Mouse (Mus musculus) c-Kit-positive CD71-negative TER-119-negative erythroid progenitor cells, embryonic 14.5 days (primary cell): Measurements from ENCODE around the gene Rec114.

Source experiments
- DNase-seq: peaks from one replicate; pipeline ENCODE4 v3.0.0-alpha.2; 2013; ENCODE audit warnings: low read depth

The Rec114 gene

GRCm38 (mm10) chr9:58662007-58662406, 81.8 kb downstream of the Rec114 start:
- DNase-seq: no peak

GRCm38 (mm10) chr9:58660673-58661072, 83.1 kb downstream of the Rec114 start:
- DNase-seq: no peak

DNA sequence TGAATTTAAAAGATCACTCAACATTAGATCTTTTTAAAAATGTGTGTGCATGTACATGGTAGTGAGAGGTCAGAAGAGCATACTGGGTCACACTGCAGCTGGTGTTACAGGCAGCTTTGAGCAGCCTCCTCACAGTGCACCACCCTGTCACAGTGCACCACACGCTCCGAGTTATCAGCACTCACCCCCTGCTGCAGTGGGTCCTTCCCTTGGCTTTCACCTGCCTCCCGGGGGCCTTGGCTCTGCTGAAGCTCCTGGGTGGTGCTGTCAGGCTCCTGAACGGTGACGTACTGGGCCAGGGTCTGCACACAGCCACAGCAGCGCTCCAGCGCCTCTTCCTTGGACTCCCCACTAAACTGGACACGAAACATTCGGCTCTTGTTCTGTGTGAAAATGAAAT, 83.8 kb downstream of the Rec114 start:
- DNase-seq: no peak

DNA sequence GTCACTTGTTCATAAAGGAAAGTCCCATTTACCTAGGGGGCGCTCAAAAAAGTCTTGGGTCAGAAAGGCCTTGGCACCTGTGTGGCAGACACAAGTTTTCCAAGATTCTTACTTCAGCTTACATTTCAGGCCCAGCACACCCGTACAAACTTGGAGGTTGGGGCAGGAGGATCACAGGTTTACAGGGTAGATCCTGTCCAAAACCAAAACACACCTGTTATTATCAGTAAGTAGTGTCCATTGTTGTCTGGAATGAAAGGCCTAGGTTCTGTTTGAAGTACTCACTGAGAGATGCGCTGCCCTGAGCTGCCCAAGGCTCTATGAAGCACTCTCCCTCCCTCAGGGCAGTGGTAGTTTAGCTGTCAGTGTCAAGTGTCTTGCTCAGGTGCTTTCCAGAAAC, 84.4 kb downstream of the Rec114 start:
- DNase-seq: no peak

DNA sequence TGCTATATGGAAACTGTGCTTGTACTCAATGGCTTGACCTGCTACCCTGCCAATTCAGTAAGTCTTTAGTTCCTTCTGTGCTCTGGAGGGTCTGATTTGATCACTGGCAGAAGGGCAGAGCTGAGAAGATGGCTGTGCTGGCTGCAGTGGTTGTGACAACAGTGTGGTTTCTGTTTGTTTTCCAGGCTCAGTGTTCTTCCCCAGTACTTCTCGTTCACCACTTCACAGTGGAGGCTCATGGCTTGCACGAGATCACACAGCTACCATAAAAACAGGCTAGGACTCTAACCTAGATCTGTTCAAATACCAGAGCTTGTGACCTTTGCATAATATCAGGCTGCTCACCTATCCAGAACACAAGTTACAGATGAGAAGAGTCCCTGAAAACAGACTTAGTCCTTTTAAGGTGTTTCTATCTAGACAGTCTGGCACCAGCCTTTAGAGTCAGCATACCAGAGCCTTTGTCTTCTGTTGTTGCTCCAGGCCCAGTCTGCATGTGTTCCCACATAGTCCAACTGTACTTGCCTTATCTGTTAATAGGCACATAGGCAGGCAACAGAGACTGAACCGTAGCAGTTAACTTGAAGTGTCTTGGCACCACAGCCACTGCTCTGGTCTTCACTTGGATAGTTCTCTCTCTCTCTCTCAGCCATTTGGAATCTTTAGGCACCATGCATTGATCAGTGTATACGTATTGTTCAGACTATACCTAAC, 85.0 kb downstream of the Rec114 start:
- no peak for DNase-seq

DNA sequence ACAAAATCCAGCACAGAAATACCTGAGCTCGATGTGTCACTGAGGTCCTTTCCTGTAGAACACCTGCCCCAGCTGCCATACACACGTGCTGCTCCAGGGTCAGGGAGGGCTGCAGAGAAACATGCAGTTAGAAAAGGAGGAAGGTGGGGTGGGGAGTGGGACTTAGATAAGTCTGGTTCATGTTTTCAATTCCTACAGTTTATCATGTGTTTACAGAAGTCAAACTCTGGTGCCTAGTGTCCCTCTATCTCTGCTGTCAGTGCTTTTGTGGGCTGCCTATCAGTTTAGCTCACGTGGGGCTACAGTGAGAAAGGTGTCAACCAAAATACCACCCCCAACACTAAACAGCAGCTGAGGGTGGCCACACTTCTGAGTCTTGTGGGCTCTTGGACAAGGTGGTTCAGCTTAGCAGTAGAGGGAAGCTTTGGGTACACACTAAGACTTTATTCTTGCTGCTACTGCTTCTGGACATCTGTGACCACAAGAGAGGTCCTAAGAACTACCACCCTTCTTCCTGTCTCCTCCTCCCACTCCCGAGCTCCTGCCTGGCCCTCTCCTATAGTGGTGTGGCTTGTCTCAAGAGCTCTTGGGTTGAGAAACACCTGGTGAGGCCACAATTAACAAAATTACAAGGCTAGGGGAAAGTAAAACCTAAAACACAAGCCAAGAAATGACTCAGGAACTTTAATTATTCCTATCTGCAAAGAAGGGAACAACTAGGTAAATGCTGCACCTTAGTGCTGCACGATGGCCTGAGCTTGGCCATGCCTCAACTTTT, 85.8 kb downstream of the Rec114 start:
- peak; percentile 33 for DNase-seq

GRCm38 (mm10) chr9:58656824-58657223, 86.9 kb downstream of the Rec114 start:
- no peak for DNase-seq

- DNase-seq: peak; percentile 25
Measured at GRCm38 (mm10) chr9:58656396-58656795, 87.4 kb downstream of the Rec114 start.

GRCm38 (mm10) chr9:58654494-58654893, 89.3 kb downstream of the Rec114 start:
- no peak for DNase-seq

- peak; percentile 66 for DNase-seq
Measured at GRCm38 (mm10) chr9:58651993-58652392, 91.8 kb downstream of the Rec114 start.

DNA sequence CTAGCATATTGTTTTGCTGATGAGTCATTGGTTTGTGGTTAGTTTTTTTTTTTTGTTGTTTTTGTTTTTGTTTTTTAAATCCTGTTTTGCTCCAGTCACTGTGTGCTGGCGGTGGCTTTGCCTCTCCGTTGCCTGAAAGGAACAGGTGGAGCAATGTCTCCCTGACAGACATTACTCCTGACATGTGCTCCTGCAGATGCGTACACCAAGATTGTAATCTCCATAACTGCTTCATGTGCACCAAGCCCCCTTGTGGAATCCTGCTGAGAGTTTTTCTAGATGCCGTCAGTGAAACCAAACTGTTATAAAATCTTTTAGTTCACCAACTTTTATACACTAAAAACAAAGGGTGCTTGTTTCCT, 94.5 kb downstream of the Rec114 start:
- no peak for DNase-seq

DNA sequence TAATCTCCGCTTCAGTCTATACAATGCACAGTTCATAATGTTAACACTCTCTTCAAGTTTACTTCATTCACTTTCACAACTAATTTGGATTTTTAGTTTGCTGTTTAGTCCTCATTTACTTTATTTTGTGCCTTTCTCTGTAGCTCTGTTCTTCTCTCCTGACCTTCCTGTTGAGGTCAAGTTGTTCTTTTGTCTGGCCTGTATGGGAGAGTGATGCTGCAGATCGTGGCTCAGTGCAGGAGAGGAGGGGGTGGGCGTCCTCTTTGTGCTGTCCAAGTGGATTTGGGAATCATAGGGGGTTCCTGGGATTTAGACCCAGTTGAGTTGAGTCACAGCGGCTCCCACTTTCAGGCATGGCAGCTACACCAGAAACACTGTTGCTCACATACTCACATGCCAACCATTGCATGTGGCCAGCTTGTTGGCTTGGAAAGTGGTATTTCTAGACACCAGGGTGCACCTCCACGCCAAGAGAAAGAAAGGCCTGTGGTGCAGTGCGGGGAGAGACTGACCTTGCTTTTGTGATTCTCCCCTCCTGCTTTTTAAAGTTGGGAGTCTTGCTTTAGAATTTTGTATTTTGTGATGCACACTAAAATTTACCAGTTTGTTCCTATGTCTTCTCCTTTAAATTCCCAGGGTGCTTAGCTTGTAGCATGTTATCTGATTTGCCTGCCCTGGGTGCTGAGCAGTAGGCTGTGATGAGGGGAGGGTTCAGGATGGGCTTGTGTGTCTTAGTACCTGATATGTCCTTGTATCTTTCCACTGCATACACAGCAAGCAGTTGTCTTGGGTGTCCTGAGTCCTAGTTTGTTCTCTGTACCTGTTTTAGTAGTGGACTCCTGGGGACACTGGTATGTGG, 95.1 kb downstream of the Rec114 start:
- DNase-seq: no peak

GRCm38 (mm10) chr9:58630441-58630840, 113.3 kb downstream of the Rec114 start:
- no peak for DNase-seq

DNA sequence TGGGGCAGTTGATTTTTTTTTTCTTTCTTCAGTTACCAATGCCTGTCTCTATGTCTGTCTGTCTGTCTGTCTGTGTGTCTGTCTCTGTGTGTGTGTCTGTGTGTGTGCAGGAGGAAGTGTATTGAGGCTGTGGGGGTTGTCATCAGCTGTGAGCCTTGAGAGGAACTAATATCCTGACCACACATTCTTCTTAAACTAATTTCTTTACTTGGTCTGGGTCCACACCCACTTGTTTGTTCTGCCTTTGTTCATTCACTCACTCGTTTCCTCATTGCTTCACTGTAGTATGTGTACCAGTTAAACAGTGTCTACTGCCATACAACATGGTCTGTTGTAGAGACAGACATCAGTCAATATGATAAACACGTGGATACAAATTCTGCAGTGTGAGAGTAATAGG, 116.6 kb downstream of the Rec114 start:
- no peak for DNase-seq

DNA sequence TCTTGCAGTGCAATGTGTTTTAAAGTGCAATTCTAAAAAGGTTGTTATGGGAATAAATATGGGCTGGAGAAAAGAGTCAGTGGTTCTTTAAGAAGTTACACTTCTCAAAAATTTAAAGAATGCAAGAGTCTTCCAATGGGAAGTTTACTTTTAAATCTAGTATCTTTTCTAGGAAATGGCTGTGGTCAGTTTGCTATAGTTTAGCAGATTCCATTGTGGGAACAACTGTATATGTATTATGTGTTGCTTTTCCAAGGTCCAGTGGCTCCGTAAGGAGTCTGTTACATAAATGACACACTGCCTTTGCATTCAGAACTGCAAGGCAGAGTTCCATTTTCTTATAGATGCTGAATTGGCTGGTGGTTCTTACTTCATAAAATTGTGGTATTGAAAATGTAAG, 120.8 kb downstream of the Rec114 start:
- no peak for DNase-seq

DNA sequence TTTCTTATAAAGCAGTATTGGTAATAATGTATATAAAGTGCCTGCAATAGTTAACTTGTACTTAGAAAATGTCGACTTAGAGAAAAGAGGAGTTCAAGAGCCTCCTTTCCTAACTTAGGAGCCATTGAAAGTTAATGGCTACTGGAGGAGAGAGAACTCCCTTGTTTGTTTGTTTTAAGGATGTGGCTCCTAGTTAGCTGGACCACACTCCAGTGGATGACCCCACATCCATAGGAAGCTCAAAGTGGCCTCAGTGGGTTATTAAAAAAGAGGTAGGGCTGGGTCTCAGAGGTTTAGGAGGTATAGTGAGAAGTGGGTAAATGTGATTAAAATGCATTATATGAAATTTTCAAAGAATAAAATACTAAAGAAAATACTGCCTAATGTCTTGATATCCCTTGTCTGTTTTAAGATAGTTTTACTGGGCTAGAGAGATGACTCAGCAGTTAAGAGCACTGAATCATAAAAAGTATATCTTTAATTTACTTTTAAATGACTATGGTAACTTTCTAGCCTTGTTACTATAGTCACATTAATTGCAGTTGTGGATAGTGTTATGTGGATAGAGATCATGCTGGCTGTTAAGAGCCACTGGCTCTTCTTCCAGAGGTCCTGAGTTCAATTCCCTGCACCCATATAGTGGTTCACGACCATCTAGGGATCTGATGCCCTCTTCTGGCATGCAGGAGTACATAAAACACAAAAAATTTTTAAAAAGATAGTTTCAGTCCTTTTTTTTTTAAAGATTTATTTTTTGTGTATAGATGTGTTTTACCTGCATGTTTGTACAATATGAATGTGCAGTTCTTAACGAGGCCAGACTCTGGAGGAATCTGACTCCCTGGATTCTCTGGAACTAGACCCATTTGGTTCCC, 128.5 kb downstream of the Rec114 start:
- no peak for DNase-seq

DNA sequence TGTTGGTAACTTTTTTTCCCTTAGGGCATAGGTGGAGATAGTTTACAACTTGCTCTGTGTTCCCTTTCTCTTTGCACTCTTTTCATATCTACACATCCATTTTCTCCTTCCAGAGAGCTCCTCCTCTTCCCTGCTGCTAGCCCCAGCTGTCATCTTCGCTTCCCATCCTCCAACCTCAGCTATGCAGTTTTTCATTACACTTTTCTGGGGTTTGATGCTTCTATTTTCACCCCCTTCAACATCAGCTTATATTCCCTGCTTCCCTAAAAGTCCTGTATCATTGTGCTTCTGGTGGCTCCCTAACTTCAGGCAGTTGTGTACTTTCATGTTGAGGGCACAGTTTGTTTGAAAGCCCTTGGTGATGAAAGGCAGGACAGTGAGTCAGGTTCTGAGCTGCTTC, 130.0 kb downstream of the Rec114 start:
- DNase-seq: no peak
